Comparison of ENCODE assay signal across 24 mouse cellular contexts in genomic region chr1:157433316-157433715, GRCm38 (mm10). TPM values are rescaled to one million over a fixed set of nuclear protein-coding genes. Genes with fewer than 3 reads are reported as not detected.
A peak's percentile ranks its signal among the peaks of the same experiment; 100 is the strongest.
DNase-seq lines count a peak whose midpoint lies in the region; TF ChIP-seq lines count a peak whose summit lies in the region.
"Had no signal": no experiment of that assay in that cellular context is flagged by ENCODE, and none has a peak within 500 bp of the region (broad histone marks: within the 10 kb centered on the region; RNA-seq: fewer than 3 reads in every experiment).

No protein-coding gene starts in this region.

- no peaks in the 10 kb centered on the region for H3K27me3 ChIP-seq in cerebellum, adult 2 months (ENCODE audit: control insufficient read depth, insufficient read depth, low read length)
- H3K27me3 ChIP-seq: forebrain, embryonic 15.5 days; heart, embryonic 13.5 days; hindbrain, embryonic 15.5 days; limb, embryonic 13.5 days; liver, embryonic 13.5 days had no signal

- 17% methylated on average over 3 of the region's 3 CpGs for WGBS in cerebellum, adult 2 months

- no peak overlapping the region for H3K4me3 ChIP-seq in cerebellum, adult 2 months (replicated peaks; ENCODE audit: insufficient read depth, low read depth, low read length)
- H3K4me3 ChIP-seq: embryonic facial prominence, embryonic 10.5 days; forebrain, embryonic 15.5 days; heart, adult 2 months; heart, embryonic 13.5 days; hindbrain, embryonic 15.5 days; limb, embryonic 13.5 days; liver, embryonic 13.5 days had no signal

- no peak overlapping the region for H3K27ac ChIP-seq in cerebellum, adult 2 months (ENCODE audit: insufficient read depth, low read length)
- H3K27ac ChIP-seq: embryonic facial prominence, embryonic 10.5 days; forebrain, embryonic 15.5 days; heart, adult 2 months; heart, embryonic 13.5 days; hindbrain, embryonic 15.5 days; kidney, postnatal 0 days; limb, embryonic 13.5 days; liver, embryonic 13.5 days had no signal

- DNase-seq in cerebellum, adult 2 months = peak; percentile 29 to 36
- DNase-seq in cerebellum, adult 11 months = no peak
- peak; percentile 44 to 50 for DNase-seq in left cerebral cortex, adult 18-20 months (ENCODE audit: low spot score in 2 of 2)
- no peak for DNase-seq in left cerebral cortex, postnatal 10 days (ENCODE audit: extremely low spot score in 1 of 2, low spot score in 2 of 2)
- peak; percentile 30 for DNase-seq in ZHBTc4 (ENCODE audit: low read depth, low spot score)
- peak; percentile 74 for DNase-seq in telencephalon, adult 2 months (ENCODE audit: low read depth, low spot score)
- no peak for DNase-seq in urinary bladder, postnatal 36 days (ENCODE audit: low spot score in 2 of 2)
- DNase-seq: adrenal gland, adult 8-10 months; gastrocnemius, postnatal 14 days; heart, adult 2 months; kidney, adult 2 months; liver, embryonic 13.5 days; lung, adult 2 months; lung, postnatal 14 days; midbrain, embryonic 14.5 days; right cerebral cortex, postnatal 25 days; thymus, postnatal 25 days had no signal

- TF ChIP-seq POLR2A in cerebellum, adult 2 months (IDR thresholded peaks at IDR 0.05; ENCODE audit: borderline replicate concordance, insufficient read depth, low read length) = no peak

- intact Hi-C loops in left cerebral cortex, postnatal 10 days (cut with DNase I) = no loop called here

- H3K4me1 ChIP-seq in cerebellum, adult 2 months (ENCODE audit: control insufficient read depth, insufficient read depth, low read length) = peaks cover 3% of the 10 kb centered on the region; the same call in 1 of the 2 replicates
- H3K4me1 ChIP-seq: embryonic facial prominence, embryonic 10.5 days; forebrain, embryonic 15.5 days; hindbrain, embryonic 15.5 days; limb, embryonic 13.5 days; liver, embryonic 13.5 days had no signal

- TF ChIP-seq CTCF in cerebellum, adult 2 months (IDR thresholded peaks at IDR 0.05; ENCODE audit: borderline replicate concordance, insufficient read depth, low read depth, low read length) = no peak

RNA-seq across cellular contexts. Expression of gene Rasal2, which starts 20.9 kb away (rescaled TPM):
- polyA plus RNA-seq in cerebellum, adult 2 months (2012; rRNA removed) = 14.6 and 14.9 TPM in 2 replicates
- total RNA-seq in left cerebral cortex, adult 18-20 months (2021) = 10 to 100 TPM; 81.5 to 81.6 TPM
- total RNA-seq in left cerebral cortex, postnatal 10 days (2021) = 10 to 100 TPM; 55.1 to 56.2 TPM
- polyA plus RNA-seq: CD4-positive, CD25-positive, alpha-beta regulatory T cell, adult 4 months had no signal

RNA-seq across cellular contexts. Expression of gene Cryzl2, which starts 25.1 kb away (rescaled TPM):
- 25.5 and 28.5 TPM in 2 replicates for polyA plus RNA-seq in cerebellum, adult 2 months (2012; rRNA removed)
- 1 to 10 TPM; 6.0 to 6.3 TPM for total RNA-seq in left cerebral cortex, adult 18-20 months (2021)
- total RNA-seq in left cerebral cortex, postnatal 10 days (2021) = 1 to 10 TPM; 3.3 to 3.9 TPM

Comparison
In these comparisons a context has a peak if more than half of its experiments do, and no peak if none do; other contexts are left out.
1. DNase-seq: peak in cerebellum, adult 2 months (2 of 2), left cerebral cortex, adult 18-20 months (2 of 2), ZHBTc4 (single experiment) and telencephalon, adult 2 months (single experiment); none in cerebellum, adult 11 months (single experiment), left cerebral cortex, postnatal 10 days (0 of 2) and urinary bladder, postnatal 36 days (0 of 2).